12 mouse cellular contexts compared by ENCODE assay signal in genomic region chr10:99284918-99285317, GRCm38 (mm10). TPM values are rescaled to one million over a fixed set of nuclear protein-coding genes. Genes with fewer than 3 reads are reported as not detected.
DNase-seq lines count a peak whose midpoint lies in the region; ATAC-seq and TF ChIP-seq lines count a peak whose summit lies in the region.
"Had no signal": no experiment of that assay in that cellular context is flagged by ENCODE, and none has a peak within 500 bp of the region (broad histone marks: within the 10 kb centered on the region; RNA-seq: fewer than 3 reads in every experiment).

No protein-coding gene starts in this region.

- H3K4me3 ChIP-seq in heart, embryonic 14.5 days (ENCODE audit: control insufficient read depth in 1 of 2, insufficient read depth in 1 of 2, low read depth in 1 of 2, low read length in 2 of 2), result peak overlapping the region in 1 of 2 experiments; percentile 8; a peak in 1 of 4 replicates
- H3K4me3 ChIP-seq in midbrain, embryonic 11.5 days (ENCODE audit: low read depth, low read length), result no peak overlapping the region
- H3K4me3 ChIP-seq in midbrain, postnatal 0 days (ENCODE audit: low read depth, low read length), result no peak overlapping the region
- no peak overlapping the region for H3K4me3 ChIP-seq in liver, embryonic 11.5 days (ENCODE audit: low read depth, low read length)
- no peak overlapping the region for H3K4me3 ChIP-seq in midbrain, embryonic 15.5 days
- H3K4me3 ChIP-seq: embryonic facial prominence, embryonic 15.5 days; limb, embryonic 15.5 days; myocyte had no signal

- H3K4me1 ChIP-seq in heart, embryonic 14.5 days (ENCODE audit: control insufficient read depth in 2 of 2, insufficient read depth in 2 of 2, low read length in 2 of 2), result peaks cover 26 to 40% of the 10 kb centered on the region in 2 experiments
- no peaks in the 10 kb centered on the region; the same call in 1 of the 2 replicates for H3K4me1 ChIP-seq in midbrain, embryonic 11.5 days (ENCODE audit: control insufficient read depth, insufficient read depth, low read length)
- no peaks in the 10 kb centered on the region for H3K4me1 ChIP-seq in midbrain, postnatal 0 days (ENCODE audit: insufficient read depth, low read length)
- peaks cover 12% of the 10 kb centered on the region; the same call in 1 of the 2 replicates for H3K4me1 ChIP-seq in liver, embryonic 11.5 days (replicated peaks; ENCODE audit: control insufficient read depth, insufficient read depth, low read length)
- H3K4me1 ChIP-seq in midbrain, embryonic 15.5 days, result no peaks in the 10 kb centered on the region; the same call in 1 of the 2 replicates

- no peaks in the 10 kb centered on the region for H3K9me3 ChIP-seq in heart, embryonic 14.5 days (ENCODE audit: control insufficient read depth, low read length)
- no peaks in the 10 kb centered on the region for H3K9me3 ChIP-seq in midbrain, embryonic 11.5 days (ENCODE audit: control insufficient read depth, low read length)
- H3K9me3 ChIP-seq in midbrain, postnatal 0 days (ENCODE audit: low read length), result no peaks in the 10 kb centered on the region
- no peaks in the 10 kb centered on the region for H3K9me3 ChIP-seq in liver, embryonic 11.5 days (ENCODE audit: control insufficient read depth, low read length)
- H3K9me3 ChIP-seq in midbrain, embryonic 15.5 days, result no peaks in the 10 kb centered on the region
- H3K9me3 ChIP-seq: embryonic facial prominence, embryonic 15.5 days; limb, embryonic 15.5 days had no signal

- no peaks in the 10 kb centered on the region for H3K27me3 ChIP-seq in heart, embryonic 14.5 days (ENCODE audit: control insufficient read depth, insufficient read depth, low read length)
- no peaks in the 10 kb centered on the region for H3K27me3 ChIP-seq in midbrain, embryonic 11.5 days (ENCODE audit: control insufficient read depth, insufficient read depth, low read length)
- no peaks in the 10 kb centered on the region for H3K27me3 ChIP-seq in midbrain, postnatal 0 days (ENCODE audit: insufficient read depth, low read length)
- H3K27me3 ChIP-seq in liver, embryonic 11.5 days (replicated peaks; ENCODE audit: control insufficient read depth, insufficient read depth, low read length), result no peaks in the 10 kb centered on the region
- 0 out of 2 replicates have a peak, but pooled peaks cover 6% of the 10 kb centered on the region for H3K27me3 ChIP-seq in midbrain, embryonic 15.5 days (replicated peaks)
- H3K27me3 ChIP-seq: embryonic facial prominence, embryonic 15.5 days; limb, embryonic 15.5 days had no signal

- WGBS in heart, embryonic 14.5 days, result 6% methylated on average over 9 of the region's 9 CpGs
- 78% methylated on average over 9 of the region's 9 CpGs for WGBS in midbrain, embryonic 11.5 days
- WGBS in midbrain, postnatal 0 days, result 81% methylated on average over 9 of the region's 9 CpGs
- WGBS in liver, embryonic 11.5 days, result 23% methylated on average over 9 of the region's 9 CpGs
- WGBS in midbrain, embryonic 15.5 days, result 82% methylated on average over 9 of the region's 9 CpGs

- TF ChIP-seq CTCF in midbrain, postnatal 0 days (IDR thresholded peaks at IDR 0.05), result no peak

- ATAC-seq in heart, embryonic 14.5 days (ENCODE audit: insufficient number of reproducible peaks, insufficient read depth, low FRiP score, low read depth), result no peak
- ATAC-seq in midbrain, embryonic 11.5 days (ENCODE audit: low FRiP score), result no peak
- no peak for ATAC-seq in midbrain, postnatal 0 days (ENCODE audit: low FRiP score)
- no peak for ATAC-seq in liver, embryonic 11.5 days (replicated peaks; ENCODE audit: low FRiP score)
- no peak for ATAC-seq in midbrain, embryonic 15.5 days (replicated peaks)

- H3K4me2 ChIP-seq in heart, embryonic 14.5 days (ENCODE audit: low read length), result peak overlapping the region; percentile 68
- no peak overlapping the region for H3K4me2 ChIP-seq in midbrain, embryonic 11.5 days
- H3K4me2 ChIP-seq in midbrain, postnatal 0 days (ENCODE audit: low read depth, low read length, poor library complexity, severe bottlenecking), result no peak overlapping the region
- H3K4me2 ChIP-seq in liver, embryonic 11.5 days, result peak overlapping the region; percentile 40
- no peak overlapping the region for H3K4me2 ChIP-seq in midbrain, embryonic 15.5 days
- H3K4me2 ChIP-seq: embryonic facial prominence, embryonic 15.5 days; hindbrain, embryonic 14.5 days; limb, embryonic 15.5 days had no signal

- H3K36me3 ChIP-seq in heart, embryonic 14.5 days (ENCODE audit: control insufficient read depth, insufficient read depth, low read length), result no peaks in the 10 kb centered on the region
- H3K36me3 ChIP-seq in midbrain, embryonic 11.5 days (ENCODE audit: control insufficient read depth, insufficient read depth, low read length), result no peaks in the 10 kb centered on the region
- H3K36me3 ChIP-seq in midbrain, postnatal 0 days (ENCODE audit: insufficient read depth, low read length), result no peaks in the 10 kb centered on the region
- no peaks in the 10 kb centered on the region for H3K36me3 ChIP-seq in liver, embryonic 11.5 days (ENCODE audit: control insufficient read depth, insufficient read depth, low read length)
- no peaks in the 10 kb centered on the region for H3K36me3 ChIP-seq in midbrain, embryonic 15.5 days (replicated peaks)
- H3K36me3 ChIP-seq: embryonic facial prominence, embryonic 15.5 days; limb, embryonic 15.5 days had no signal

- DNase-seq in heart, postnatal 4 days, result no peak
- DNase-seq in midbrain, embryonic 11.5 days (ENCODE audit: low spot score, missing footprints), result peak; percentile 31
- no peak for DNase-seq in midbrain, postnatal 0 days (ENCODE audit: low spot score)
- no peak for DNase-seq in liver, embryonic 11.5 days (ENCODE audit: low spot score)
- peak; percentile 61 for DNase-seq in thymus, postnatal 4 days
- DNase-seq in adrenal gland, adult 2 months, result no peak

- H3K9ac ChIP-seq in heart, embryonic 14.5 days (ENCODE audit: low read length), result peak overlapping the region; percentile 2
- no peak overlapping the region for H3K9ac ChIP-seq in midbrain, embryonic 11.5 days (ENCODE audit: low read length)
- H3K9ac ChIP-seq in midbrain, postnatal 0 days (replicated peaks; ENCODE audit: low read length, poor library complexity, severe bottlenecking), result no peak overlapping the region
- H3K9ac ChIP-seq in liver, embryonic 11.5 days (ENCODE audit: low read depth, low read length), result no peak overlapping the region
- no peak overlapping the region for H3K9ac ChIP-seq in midbrain, embryonic 15.5 days
- H3K9ac ChIP-seq: embryonic facial prominence, embryonic 15.5 days; hindbrain, embryonic 14.5 days; limb, embryonic 15.5 days had no signal

- peak overlapping the region; percentile 70 to 89 for H3K27ac ChIP-seq in heart, embryonic 14.5 days (replicated peaks in 1 of 2; ENCODE audit: control insufficient read depth in 1 of 2, insufficient read depth in 1 of 2, low read depth in 2 of 2, low read length in 2 of 2)
- no peak overlapping the region for H3K27ac ChIP-seq in midbrain, embryonic 11.5 days (ENCODE audit: low read depth, low read length)
- H3K27ac ChIP-seq in midbrain, postnatal 0 days (ENCODE audit: low read depth, low read length), result no peak overlapping the region
- 0 out of 2 replicates have a peak overlapping the region, but pooled peaks have one; percentile 13 for H3K27ac ChIP-seq in liver, embryonic 11.5 days (ENCODE audit: low read depth, low read length)
- H3K27ac ChIP-seq in midbrain, embryonic 15.5 days, result no peak overlapping the region
- H3K27ac ChIP-seq: embryonic facial prominence, embryonic 15.5 days; hindbrain, embryonic 14.5 days; limb, embryonic 15.5 days had no signal

RNA-seq across cellular contexts. Expression of gene Dusp6, which starts 21.9 kb away (rescaled TPM):
- 42.4 and 43.4 TPM in 2 replicates for polyA plus RNA-seq in heart, embryonic 14.5 days (2014; fragmentation: Nextera tagmentation; extraction: Ambion mirVana)
- total RNA-seq in heart, postnatal 4 days (2021), result 10 to 100 TPM; 37.0 to 38.2 TPM
- 36.8 and 41.9 TPM in 2 replicates for polyA plus RNA-seq in midbrain, embryonic 11.5 days (2014; fragmentation: Nextera tagmentation; extraction: Ambion mirVana)
- 47.7 and 52.1 TPM in 2 replicates for total RNA-seq in midbrain, postnatal 0 days (2014; rRNA removed)
- polyA plus RNA-seq in midbrain, postnatal 0 days (2015; fragmentation: Nextera tagmentation; extraction: Ambion mirVana), result 23.5 and 25.4 TPM in 2 replicates
- 37.6 and 40.3 TPM in 2 replicates for polyA plus RNA-seq in liver, embryonic 11.5 days (2014; fragmentation: Nextera tagmentation; extraction: Ambion mirVana)
- total RNA-seq in adrenal gland, adult 2 months (2021), result 100 to 1,000 TPM in 1 of 2 experiments, 10 to 100 TPM in 1; 70.4 to 146 TPM
- polyA plus RNA-seq in adrenal gland, adult 2 months (2012; rRNA removed), result 105 TPM in 2 replicates
- polyA plus RNA-seq in midbrain, embryonic 15.5 days (2015; fragmentation: Nextera tagmentation; extraction: Ambion mirVana), result 27.0 and 28.3 TPM in 2 replicates

Comparison
In these comparisons a context has a peak if more than half of its experiments do, and no peak if none do; other contexts are left out.
1. DNase-seq: peak in midbrain, embryonic 11.5 days (single experiment) and thymus, postnatal 4 days (single experiment); none in heart, postnatal 4 days (single experiment), midbrain, postnatal 0 days (single experiment), liver, embryonic 11.5 days (single experiment) and adrenal gland, adult 2 months (single experiment).
2. H3K27ac ChIP-seq: peak in heart, embryonic 14.5 days (2 of 2) and liver, embryonic 11.5 days (single experiment); none in midbrain, embryonic 11.5 days (single experiment), midbrain, postnatal 0 days (single experiment) and midbrain, embryonic 15.5 days (single experiment).
3. H3K4me2 ChIP-seq: peak in heart, embryonic 14.5 days (single experiment) and liver, embryonic 11.5 days (single experiment); none in midbrain, embryonic 11.5 days (single experiment), midbrain, postnatal 0 days (single experiment) and midbrain, embryonic 15.5 days (single experiment).